Mouse (Mus musculus): ENCODE measurements around the gene Chrna7. TPM values are rescaled to one million over a fixed set of nuclear protein-coding genes. Genes with fewer than 3 reads are reported as not detected.

Chrna7 gene
- 0.05 and 0.06 TPM in 2 replicates for polyA plus RNA-seq (2012; rRNA removed)

GRCm38 (mm10) chr7:63212084-63212723, at the start of gene Chrna7:
Gene Chrna7, minus strand, starts transcription at chr7:63212569.

Other genes with a start within 250 kb of the Chrna7 start
- 0.02 and 0.09 TPM in 2 replicates for gene Otud7a, start 232.2 kb upstream of the Chrna7 start, polyA plus RNA-seq (2012; rRNA removed)

All from liver, embryonic 14 days (tissue).